Mouse (Mus musculus): ENCODE results near the gene Ccne1.
"Not testable (repeated sequence)": the region's sequence is repeated elsewhere in the genome, so short reads cannot be mapped to it uniquely, and the experiment has no call there.

The Ccne1 gene

GRCm38 (mm10) chr7:38107371-38108259 is at the start of gene Ccne1:
Ccne1 (minus strand) TSS chr7:38107534.
- peak; percentile 84 for ATAC-seq (ENCODE audit: insufficient number of reproducible peaks, low FRiP score, low TSS enrichment)

GRCm38 (mm10) chr7:38155829-38156228 is 48.5 kb upstream of the Ccne1 start:
- ATAC-seq (ENCODE audit: insufficient number of reproducible peaks, low FRiP score, low TSS enrichment): no peak

- no peak for ATAC-seq (ENCODE audit: insufficient number of reproducible peaks, low FRiP score, low TSS enrichment)
Observed at GRCm38 (mm10) chr7:38152571-38152970, 45.2 kb upstream of the Ccne1 start.

- no peak for ATAC-seq (ENCODE audit: insufficient number of reproducible peaks, low FRiP score, low TSS enrichment)
Observed at GRCm38 (mm10) chr7:38151706-38152312, 44.5 kb upstream of the Ccne1 start.

- no peak for ATAC-seq (ENCODE audit: insufficient number of reproducible peaks, low FRiP score, low TSS enrichment)
Observed at GRCm38 (mm10) chr7:38147477-38147876, 40.1 kb upstream of the Ccne1 start.

- peak; percentile 83 for ATAC-seq (ENCODE audit: insufficient number of reproducible peaks, low FRiP score, low TSS enrichment)
Observed at GRCm38 (mm10) chr7:38141747-38142545, 34.6 kb upstream of the Ccne1 start.

GRCm38 (mm10) chr7:38140324-38140723 is 33.0 kb upstream of the Ccne1 start:
- ATAC-seq (ENCODE audit: insufficient number of reproducible peaks, low FRiP score, low TSS enrichment): no peak

GRCm38 (mm10) chr7:38134471-38134870 is 27.1 kb upstream of the Ccne1 start:
- ATAC-seq (ENCODE audit: insufficient number of reproducible peaks, low FRiP score, low TSS enrichment): no peak

GRCm38 (mm10) chr7:38131186-38131585 is 23.9 kb upstream of the Ccne1 start:
- ATAC-seq (ENCODE audit: insufficient number of reproducible peaks, low FRiP score, low TSS enrichment): no peak

GRCm38 (mm10) chr7:38129986-38130729 is 22.8 kb upstream of the Ccne1 start:
- no peak for ATAC-seq (ENCODE audit: insufficient number of reproducible peaks, low FRiP score, low TSS enrichment)

GRCm38 (mm10) chr7:38129491-38129890 is 22.2 kb upstream of the Ccne1 start:
- no peak for ATAC-seq (ENCODE audit: insufficient number of reproducible peaks, low FRiP score, low TSS enrichment)

GRCm38 (mm10) chr7:38128256-38128655 is 20.9 kb upstream of the Ccne1 start:
- ATAC-seq (ENCODE audit: insufficient number of reproducible peaks, low FRiP score, low TSS enrichment): not testable (repeated sequence)

GRCm38 (mm10) chr7:38125565-38126159 is 18.3 kb upstream of the Ccne1 start:
- peak; percentile 76 for ATAC-seq (ENCODE audit: insufficient number of reproducible peaks, low FRiP score, low TSS enrichment)

- not testable (repeated sequence) for ATAC-seq (ENCODE audit: insufficient number of reproducible peaks, low FRiP score, low TSS enrichment)
Observed at GRCm38 (mm10) chr7:38124164-38124563, 16.8 kb upstream of the Ccne1 start.

- ATAC-seq (ENCODE audit: insufficient number of reproducible peaks, low FRiP score, low TSS enrichment): no peak
Observed at GRCm38 (mm10) chr7:38118594-38118993, 11.3 kb upstream of the Ccne1 start.

GRCm38 (mm10) chr7:38112451-38112850 is 5.1 kb upstream of the Ccne1 start:
- no peak for ATAC-seq (ENCODE audit: insufficient number of reproducible peaks, low FRiP score, low TSS enrichment)

GRCm38 (mm10) chr7:38111996-38112395 is 4.7 kb upstream of the Ccne1 start:
- no peak for ATAC-seq (ENCODE audit: insufficient number of reproducible peaks, low FRiP score, low TSS enrichment)

GRCm38 (mm10) chr7:38108260-38108632 is 912 bp upstream of the Ccne1 start:
- no peak for ATAC-seq (ENCODE audit: insufficient number of reproducible peaks, low FRiP score, low TSS enrichment)

GRCm38 (mm10) chr7:38106711-38107311 is 523 bp downstream of the Ccne1 start:
- peak; percentile 31 for ATAC-seq (ENCODE audit: insufficient number of reproducible peaks, low FRiP score, low TSS enrichment)

Measured in cerebellum, adult (tissue).